Mouse (Mus musculus): ENCODE measurements around the gene Nop10.
"Not testable (repeated sequence)": the region's sequence is repeated elsewhere in the genome, so short reads cannot be mapped to it uniquely, and the experiment has no call there.

The Nop10 gene

DNA sequence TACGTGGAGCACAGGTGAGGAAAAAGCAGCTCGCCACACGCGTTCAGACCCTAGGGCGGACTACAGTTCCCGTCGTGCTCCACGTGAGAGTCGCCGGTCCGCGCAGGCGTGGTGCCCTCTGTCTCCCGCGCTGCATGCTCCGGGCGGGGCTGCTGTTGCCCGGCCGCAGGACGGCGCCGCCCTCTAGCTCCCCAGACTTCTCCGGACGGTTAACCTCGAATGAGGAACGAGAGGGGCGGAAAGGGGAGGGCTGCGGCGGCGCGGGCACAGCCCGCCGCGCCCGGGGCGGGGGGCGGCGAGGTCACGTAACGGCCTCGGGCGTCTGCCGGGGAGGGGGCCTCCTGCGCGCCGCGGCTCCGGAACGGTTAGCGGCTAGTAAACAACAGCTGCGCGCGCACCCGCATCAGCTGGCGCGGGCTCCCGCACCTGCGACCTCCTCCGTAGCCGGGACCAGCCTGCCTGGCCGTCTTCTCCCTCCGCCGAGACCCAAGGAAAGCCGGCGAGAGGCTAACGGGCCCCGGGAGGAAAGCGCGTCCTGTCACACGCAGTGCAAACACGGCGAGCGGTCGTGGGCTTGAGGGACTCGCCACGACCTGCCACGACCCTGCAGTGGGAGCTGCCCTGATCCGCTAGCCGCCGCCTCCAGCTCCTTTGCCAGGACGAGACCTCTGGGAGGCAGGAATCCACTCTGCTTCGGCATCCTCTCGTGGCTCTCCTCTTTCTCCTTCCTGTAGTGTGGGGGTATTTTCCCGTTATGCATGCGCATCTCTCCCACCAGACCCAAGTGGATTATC lies 3.9 kb downstream of the Nop10 start, which contains the start of gene Slc12a6:
Gene Slc12a6, plus strand, starts transcription at position 378 of the 794 bp plus-strand sequence.
- peak; percentile 93 to 94 for DNase-seq

DNA sequence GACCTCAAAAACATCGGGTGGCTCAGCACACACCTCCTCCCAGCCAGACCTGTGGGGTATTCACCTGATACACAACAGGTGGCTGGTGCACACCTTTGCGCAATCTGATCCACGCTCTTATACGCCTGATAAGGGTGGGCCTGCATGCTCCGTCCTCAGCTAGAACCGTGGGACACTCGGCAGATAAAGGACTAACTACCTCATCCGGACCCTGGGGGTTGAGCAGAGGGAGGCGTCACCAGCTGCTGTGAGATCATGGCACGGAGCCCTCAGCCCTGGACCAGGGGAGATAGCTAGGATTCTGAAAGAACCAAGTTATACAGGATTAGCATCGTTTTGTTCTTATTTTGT lies 4.5 kb downstream of the Nop10 start, which contains the start of gene Gm21985:
Gene Gm21985, plus strand, starts transcription at position 73 of the 351 bp plus-strand sequence.
- DNase-seq, result peak; percentile 77

DNA sequence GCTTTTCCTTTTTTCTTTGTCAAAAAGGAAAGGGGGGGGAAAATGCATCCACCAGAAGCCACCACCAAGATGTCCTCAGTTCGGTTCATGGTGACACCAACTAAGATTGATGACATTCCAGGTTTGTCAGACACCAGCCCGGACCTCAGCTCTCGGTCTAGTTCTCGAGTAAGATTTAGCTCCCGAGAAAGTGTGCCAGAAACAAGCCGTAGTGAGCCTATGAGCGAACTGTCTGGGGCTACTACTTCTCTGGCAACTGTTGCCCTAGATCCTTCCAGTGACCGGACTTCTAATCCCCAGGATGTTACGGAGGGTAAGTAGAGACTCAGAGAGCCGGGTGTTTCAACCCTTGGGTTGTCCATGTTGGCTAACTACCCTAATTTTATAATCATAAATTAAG lies 5.1 kb downstream of the Nop10 start:
- DNase-seq, result peak; percentile 54 to 58

DNA sequence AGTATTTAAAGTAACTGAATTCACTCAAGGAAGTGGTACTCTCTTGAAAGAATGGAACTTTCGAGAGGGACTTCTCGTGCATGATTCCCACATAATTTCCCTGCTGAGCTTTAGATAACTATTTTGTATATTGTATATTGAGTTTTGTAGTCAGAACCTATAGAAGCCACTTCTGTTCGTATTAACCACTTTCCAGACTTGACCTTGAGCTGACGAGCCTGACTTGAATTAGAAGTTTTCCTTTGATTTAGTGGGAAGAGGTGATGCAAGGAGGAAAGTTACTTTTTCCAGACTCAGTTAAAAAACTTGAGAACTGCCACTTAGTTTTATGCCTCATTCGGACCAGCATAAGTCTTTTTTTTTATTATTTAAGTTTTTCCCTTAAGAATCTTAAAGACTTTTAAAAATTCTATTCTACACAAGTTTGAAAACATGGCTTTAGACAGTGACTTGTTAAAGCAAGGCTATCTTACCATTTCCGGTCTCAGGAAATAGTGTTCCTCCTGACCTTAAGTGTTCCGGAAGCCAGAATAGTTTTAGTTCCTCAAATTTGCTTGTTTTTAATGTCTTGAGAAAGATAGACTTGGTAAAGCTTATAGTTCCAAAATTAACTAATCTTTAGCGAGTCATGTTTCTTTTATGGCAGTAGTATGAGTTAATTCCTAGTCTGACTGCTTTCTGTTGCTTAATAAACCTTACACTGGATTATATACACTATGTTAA lies 6.0 kb downstream of the Nop10 start:
- peak in 1 of 2 experiments; percentile 47 for DNase-seq

DNA sequence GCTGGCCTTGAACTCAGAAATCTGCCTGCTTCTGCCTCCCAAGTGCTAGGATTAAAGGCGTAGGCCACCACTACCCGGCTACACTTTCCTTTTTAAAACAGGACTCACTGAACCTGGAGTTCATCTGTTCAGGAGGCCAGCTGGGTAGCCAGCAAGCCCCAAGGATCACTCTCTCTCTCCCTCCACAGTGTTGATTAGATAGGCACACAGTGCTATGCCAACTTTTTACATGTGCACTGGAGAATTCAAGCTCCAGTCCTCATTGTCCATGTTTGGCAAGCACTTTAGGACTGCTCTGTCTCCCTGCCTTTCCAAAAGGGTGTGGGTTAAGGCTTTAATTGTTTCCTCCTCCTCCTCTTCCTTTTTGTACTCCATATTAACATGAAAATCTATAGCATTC lies 8.3 kb downstream of the Nop10 start:
- DNase-seq, result no peak

DNA sequence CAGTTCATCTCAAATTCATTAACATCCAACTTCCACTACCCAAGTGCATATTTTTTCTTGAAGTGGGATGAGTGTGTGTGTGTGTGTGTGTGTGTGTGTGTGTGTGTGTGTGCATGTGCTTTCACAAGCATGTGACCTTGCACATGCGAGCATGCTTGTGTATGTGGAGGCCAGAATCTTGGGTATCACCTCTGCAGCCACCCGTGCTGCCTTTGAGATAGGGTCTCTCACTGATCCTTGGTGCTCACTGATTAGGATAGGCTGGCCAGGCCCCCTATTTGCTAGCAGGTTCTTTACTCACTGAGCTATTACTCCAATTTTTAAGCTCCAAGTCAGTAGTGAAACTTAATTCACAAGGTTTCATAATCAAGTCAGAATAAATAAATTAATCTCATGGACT lies 11.2 kb downstream of the Nop10 start:
- DNase-seq, result no peak

DNA sequence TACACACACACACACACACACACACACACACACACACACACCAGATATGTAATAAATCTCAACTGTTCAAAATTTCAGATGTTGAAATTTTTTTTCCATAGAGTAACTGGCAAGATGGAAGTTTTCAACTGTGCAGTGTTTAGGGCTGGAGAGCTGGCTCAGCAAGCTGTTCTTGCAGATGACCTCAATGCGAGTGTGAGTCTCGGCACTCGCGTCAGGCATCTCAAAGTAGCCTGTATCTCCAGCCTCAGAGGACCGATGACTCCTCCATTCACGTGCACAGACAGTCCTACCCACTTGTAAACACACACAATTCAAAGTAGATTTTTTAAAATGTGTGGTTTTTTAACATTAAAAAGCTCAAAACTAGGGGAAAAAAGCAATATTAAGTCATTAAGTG lies 11.7 kb downstream of the Nop10 start:
- DNase-seq, result no peak

DNA sequence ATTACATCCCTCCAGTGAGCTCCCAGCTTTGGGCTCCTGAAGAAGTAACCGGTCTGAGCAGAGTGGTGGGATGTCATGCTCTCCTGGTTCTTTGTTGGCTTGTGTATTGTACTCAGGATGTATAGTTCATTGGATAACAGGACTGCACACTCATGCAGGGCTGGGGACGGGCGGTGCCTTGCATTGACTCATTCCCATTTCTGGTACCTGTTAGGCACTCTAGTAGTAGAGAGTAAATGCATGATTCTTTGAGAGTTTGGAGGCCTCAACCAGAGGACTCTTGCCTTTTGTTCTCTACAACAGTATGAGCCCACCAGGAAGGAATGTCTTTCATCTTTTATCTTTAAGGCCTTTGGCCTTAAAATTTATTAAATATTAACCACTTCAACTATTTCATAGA lies 15.1 kb downstream of the Nop10 start:
- DNase-seq, result no peak

DNA sequence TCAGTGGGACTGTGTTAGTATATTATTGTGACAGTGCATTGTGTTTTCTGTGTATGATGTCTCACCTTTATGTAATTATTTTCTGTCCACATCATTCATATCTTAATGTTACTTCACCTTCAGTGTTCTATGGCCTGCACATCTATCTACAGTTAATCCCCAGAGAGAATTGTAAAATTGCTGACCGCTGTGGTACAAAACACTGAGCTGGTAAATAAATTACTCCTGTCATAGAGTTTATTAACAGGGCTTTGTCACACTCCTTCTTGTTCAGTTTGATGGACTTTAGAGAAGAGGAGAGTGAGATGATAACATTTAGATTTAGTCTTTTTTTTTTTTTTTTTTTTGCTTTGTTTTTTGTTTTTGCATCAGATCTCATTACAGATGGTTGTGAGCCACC lies 21.1 kb downstream of the Nop10 start:
- no peak for DNase-seq

DNA sequence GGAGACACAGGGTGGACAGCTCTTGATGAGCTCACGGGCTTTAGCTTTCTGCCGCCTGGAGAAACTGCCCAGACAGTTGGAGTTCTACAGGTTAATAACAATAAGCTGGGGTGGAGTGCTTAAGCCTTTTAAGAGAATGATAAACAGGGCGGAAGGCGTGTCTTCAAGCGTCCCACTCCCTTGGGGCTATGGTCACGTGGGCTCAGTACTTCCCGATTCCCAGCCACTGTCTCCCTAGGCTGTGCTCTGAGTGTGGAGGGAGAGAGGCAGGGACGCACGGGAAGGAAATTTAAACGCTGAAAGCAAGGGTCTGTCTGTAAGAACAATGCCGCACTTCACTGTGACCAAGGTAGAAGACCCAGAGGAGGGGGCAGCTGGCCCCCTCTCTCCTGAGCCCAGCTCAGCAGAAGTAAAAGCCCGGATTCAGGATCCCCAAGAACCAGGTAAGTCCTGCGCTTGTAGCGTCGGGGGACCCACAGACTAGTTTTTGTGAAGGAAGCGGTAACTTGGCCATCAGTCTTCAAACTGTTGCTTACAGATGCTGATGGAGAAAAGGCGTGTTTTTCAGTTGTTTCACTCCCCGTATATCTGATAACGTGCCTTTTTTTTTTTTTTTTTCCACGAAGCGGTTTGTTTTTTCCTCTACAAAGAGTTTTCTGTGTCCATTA lies 22.8 kb downstream of the Nop10 start:
- DNase-seq, result no peak

DNA sequence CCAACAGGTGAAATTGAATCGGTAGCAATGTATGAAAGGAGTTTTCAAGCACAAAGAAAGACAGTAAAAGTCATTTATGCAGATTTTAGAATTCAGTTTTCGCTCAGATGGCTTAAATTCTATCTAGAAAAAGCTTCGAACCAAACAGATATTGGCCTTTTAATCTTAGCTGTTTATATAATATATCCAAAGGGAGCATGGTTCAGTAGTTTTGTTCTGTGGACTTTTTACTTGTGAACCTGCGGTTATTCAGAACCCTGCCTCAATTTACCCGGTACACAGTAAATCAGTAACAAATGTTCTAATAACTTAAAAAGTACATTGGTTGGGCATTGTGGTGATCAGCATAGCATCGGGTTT lies 23.3 kb downstream of the Nop10 start:
- DNase-seq, result no peak

DNA sequence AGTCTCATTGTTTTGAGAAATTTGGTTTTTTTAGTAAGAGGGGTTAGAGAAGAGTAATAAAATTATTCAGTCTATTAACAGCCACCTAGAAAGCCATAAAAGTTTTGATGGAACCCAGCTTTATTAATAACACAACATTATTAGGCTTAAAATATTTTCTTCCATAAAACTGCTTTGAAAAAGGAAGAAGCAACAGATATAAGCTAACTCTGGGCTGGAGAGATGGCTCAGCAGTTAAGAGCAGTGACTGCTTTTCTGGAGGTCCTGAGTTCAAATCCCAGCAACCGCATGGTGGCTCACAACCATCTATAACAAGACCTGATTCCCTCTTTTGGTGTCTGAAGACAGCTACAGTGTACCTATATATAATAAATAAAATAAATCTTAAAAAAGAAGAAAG lies 24.3 kb downstream of the Nop10 start:
- not testable (repeated sequence) for DNase-seq

DNA sequence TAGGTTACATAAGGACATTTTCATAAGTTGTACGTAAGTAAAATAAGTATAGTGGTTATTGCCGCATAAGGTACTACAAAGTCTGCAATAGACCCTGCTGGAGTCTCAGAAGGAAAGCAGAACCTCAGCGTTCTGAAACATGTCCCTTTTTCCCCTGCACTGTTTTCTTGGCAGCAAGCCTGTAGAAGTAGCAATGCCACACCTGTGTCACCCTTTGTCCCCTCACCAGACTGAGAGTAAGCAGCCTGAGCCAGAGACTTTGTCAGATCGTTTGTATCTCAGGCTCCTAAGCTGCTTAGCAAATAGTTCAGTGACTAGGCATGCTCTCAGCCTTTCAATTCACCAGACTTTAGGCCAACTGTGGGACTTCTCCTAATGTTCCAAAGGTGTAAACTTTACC lies 25.3 kb downstream of the Nop10 start:
- no peak for DNase-seq

DNA sequence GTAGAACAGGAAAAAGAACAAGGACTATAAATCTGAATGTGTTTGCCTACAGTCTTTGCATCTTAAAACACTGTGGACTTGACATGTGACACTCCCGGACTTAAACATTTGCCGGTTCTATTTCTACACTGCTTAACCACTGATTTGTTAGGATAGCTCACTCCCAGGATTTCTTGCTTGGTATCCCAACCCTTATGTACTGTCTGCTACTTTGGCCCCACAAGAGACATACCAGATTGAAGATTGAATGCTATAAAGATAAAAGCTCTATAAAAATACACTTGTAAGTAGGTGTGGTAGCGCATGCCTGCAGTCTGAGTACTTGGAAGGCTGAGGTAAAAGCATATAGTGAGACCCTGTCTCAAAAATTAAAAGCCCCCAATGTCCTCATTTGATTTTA lies 27.8 kb downstream of the Nop10 start:
- DNase-seq, result no peak

DNA sequence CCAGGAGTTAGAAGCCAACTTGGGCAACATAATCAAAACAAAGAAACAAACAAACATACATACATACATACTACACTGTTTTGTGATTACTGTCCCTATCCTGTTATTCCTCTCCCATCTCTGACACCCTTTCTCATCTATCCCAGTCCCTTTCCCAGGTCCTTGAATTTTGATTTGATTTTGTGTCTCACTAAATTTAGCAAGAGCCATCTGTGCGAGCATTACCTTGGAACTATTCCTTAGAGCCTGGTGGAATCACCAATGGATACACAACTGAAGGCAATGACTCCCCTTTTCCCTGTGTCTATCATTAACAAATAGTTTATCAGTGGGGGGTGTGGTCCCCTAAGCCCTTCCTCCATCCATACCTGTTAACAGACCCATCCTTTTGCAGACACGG lies 31.1 kb downstream of the Nop10 start:
- DNase-seq, result no peak

DNA sequence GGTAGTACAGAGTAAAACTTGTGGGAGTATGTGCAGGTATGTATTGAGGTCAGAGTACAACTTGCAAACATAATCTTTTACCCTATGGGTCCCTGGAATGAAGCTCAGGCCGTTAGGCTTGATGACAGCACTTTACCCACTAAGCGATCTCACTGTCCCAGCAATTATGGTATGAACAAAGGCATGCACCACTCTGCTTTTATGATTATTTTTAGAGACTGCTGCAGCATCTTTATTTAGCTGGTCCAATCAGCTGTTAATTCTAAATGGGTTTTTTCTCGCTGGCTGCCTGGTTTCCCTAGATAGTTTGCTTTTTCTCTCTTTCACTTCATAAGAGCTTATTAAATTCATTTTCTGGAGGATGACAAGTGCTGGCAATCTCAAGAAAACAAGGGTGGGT lies 34.5 kb downstream of the Nop10 start:
- no peak for DNase-seq

DNA sequence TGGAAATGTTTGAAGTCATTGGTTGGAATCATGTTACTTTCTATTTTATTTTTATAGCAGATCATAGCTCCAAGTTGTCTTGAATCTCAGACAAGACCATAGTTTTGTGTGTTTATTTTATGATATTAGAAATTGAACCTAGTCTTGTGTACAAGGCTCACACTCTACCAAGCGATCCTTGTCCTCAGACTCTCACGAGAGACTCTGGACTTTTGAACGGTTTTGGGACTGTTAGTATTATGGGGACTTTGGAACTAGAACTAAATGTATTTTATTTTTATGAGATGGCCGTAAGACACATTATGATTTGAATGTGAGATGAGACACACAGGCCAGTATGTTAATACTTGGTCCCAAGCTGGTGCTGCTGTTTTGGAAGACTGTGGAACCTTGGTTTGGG lies 36.5 kb downstream of the Nop10 start:
- DNase-seq, result no peak

DNA sequence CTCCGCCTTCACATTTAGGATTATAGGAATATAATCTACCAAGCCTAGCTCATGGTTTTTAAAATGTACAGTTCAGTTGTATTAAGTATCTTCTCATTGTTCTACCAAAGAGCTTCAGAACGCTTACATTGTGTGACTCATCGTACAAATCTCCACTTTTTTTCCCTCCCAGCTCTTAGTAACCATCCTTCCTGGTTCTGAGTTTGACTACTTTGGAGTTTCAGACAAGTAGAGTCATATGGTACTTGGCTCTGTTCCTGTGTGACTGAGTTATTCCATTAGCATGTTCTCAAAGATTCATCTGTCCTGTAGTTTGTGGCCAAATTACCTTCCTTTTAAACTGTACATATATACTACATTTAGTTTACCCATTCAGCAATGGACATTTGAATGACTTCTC lies 46.9 kb downstream of the Nop10 start:
- DNase-seq, result no peak

DNA sequence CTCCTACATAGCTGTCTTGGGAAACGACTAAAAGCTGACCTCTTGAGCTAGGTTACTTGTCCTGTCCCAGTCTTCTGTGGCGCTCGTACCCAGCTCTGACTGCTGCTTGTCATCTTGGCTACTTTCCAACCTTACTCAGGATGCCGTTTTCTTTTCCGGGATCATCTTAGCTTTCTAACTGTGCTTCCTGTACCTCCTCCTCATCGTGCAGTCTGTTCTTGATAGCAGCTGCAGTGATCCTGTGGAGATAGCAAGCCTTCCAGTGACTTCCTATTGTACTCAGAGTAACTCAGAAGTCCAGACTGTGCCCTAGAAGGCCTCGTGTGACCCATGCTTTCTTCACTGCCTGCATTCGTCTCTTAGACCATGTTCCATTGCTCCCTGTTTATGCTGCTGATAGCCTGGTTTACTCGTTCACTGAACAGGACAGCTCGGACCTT lies 47.5 kb downstream of the Nop10 start:
- no peak for DNase-seq

All from B cell, adult 2 months (primary cell).